Mouse (Mus musculus) lung, postnatal 0 days (tissue): ENCODE results near the gene Fbxl17.

Experiments used
- CTCF ChIP-seq: IDR thresholded peaks from 2 replicates; pipeline ENCODE4 v1.5.1; 2016; ENCODE audit warnings: antibody characterized with exemption, mild to moderate bottlenecking
- EP300 ChIP-seq: IDR thresholded peaks from 2 replicates; pipeline ENCODE4 v1.6.1; 2016; ENCODE audit warnings: antibody characterized with exemption, mild to moderate bottlenecking, control low read depth

GRCm38 (mm10) chr17:63119701-63120100 lies 380.1 kb downstream of the Fbxl17 start:
- TF ChIP-seq EP300 (no peak), CTCF (no peak)
